21 mouse cellular contexts compared by ENCODE assay signal in genomic region chr14:118039074-118039473, GRCm38 (mm10). TPM values are rescaled to one million over a fixed set of nuclear protein-coding genes. Genes with fewer than 3 reads are reported as not detected.
DNase-seq lines count a peak whose midpoint lies in the region; ATAC-seq and TF ChIP-seq lines count a peak whose summit lies in the region.
"Had no signal": no experiment of that assay in that cellular context is flagged by ENCODE, and none has a peak within 500 bp of the region (broad histone marks: within the 10 kb centered on the region; RNA-seq: fewer than 3 reads in every experiment).

No protein-coding gene starts in this region.

- no peaks in the 10 kb centered on the region for H3K4me1 ChIP-seq in stomach, postnatal 0 days (replicated peaks; ENCODE audit: control insufficient read depth, insufficient read depth)
- H3K4me1 ChIP-seq: embryonic facial prominence, embryonic 12.5 days; liver, embryonic 12.5 days; neural tube, embryonic 15.5 days had no signal

- H3K4me2 ChIP-seq in stomach, postnatal 0 days (replicated peaks; ENCODE audit: low read depth), result no peak overlapping the region
- H3K4me2 ChIP-seq: embryonic facial prominence, embryonic 12.5 days; liver, embryonic 12.5 days; neural tube, embryonic 15.5 days had no signal

- ATAC-seq in stomach, postnatal 0 days (ENCODE audit: low FRiP score, low TSS enrichment), result no peak
- ATAC-seq: hindbrain, postnatal 0 days; liver, embryonic 12.5 days had no signal

- no peak overlapping the region for H3K27ac ChIP-seq in stomach, postnatal 0 days (replicated peaks)
- H3K27ac ChIP-seq: embryonic facial prominence, embryonic 12.5 days; hindbrain, postnatal 0 days; liver, embryonic 12.5 days; neural tube, embryonic 15.5 days had no signal

- peak; percentile 40 for TF ChIP-seq CTCF in stomach, postnatal 0 days (IDR thresholded peaks at IDR 0.05; ENCODE audit: low read depth)

- no peak overlapping the region for H3K9ac ChIP-seq in stomach, postnatal 0 days (ENCODE audit: low read length)
- H3K9ac ChIP-seq: embryonic facial prominence, embryonic 12.5 days; liver, embryonic 12.5 days; neural tube, embryonic 15.5 days had no signal

- H3K9me3 ChIP-seq in stomach, postnatal 0 days (ENCODE audit: control insufficient read depth, low read length), result no peaks in the 10 kb centered on the region
- H3K9me3 ChIP-seq: embryonic facial prominence, embryonic 12.5 days; liver, embryonic 12.5 days; neural tube, embryonic 15.5 days had no signal

- 53% methylated on average over 3 of the region's 3 CpGs for WGBS in stomach, postnatal 0 days

- H3K27me3 ChIP-seq in stomach, postnatal 0 days (ENCODE audit: control insufficient read depth, insufficient read depth, low read length), result no peaks in the 10 kb centered on the region
- H3K27me3 ChIP-seq: embryonic facial prominence, embryonic 12.5 days; liver, embryonic 12.5 days; neural tube, embryonic 15.5 days had no signal

- no peak for TF ChIP-seq EP300 in stomach, postnatal 0 days (optimal IDR thresholded peaks at IDR 0.05)

- no peak overlapping the region for H3K4me3 ChIP-seq in stomach, postnatal 0 days (ENCODE audit: low read depth, low read length)
- H3K4me3 ChIP-seq: embryonic facial prominence, embryonic 12.5 days; liver, embryonic 12.5 days; myocyte; neural tube, embryonic 15.5 days had no signal

- peak; percentile 10 for DNase-seq in adrenal gland, adult 8-10 months
- no peak for DNase-seq in adrenal gland, postnatal 10 days
- peak; percentile 9 for DNase-seq in heart, adult 8-10 months (ENCODE audit: low spot score)
- no peak for DNase-seq in heart, postnatal 4 days
- DNase-seq in urinary bladder, postnatal 14 days (ENCODE audit: low spot score), result peak; percentile 11
- no peak for DNase-seq in urinary bladder, postnatal 4 days (ENCODE audit: low spot score in 2 of 2)
- no peak for DNase-seq in stomach, postnatal 0 days (ENCODE audit: low spot score)
- DNase-seq in left cerebral cortex, adult 9 months (ENCODE audit: low spot score in 2 of 2), result no peak
- DNase-seq: adrenal gland, postnatal 25 days; cerebellum, adult 8-10 months; gastrocnemius, postnatal 14 days; kidney, adult 9 months; kidney, postnatal 4 days; midbrain, embryonic 14.5 days; retina, postnatal 1 day; thymus, adult 2 months had no signal

- H3K36me3 ChIP-seq in stomach, postnatal 0 days (ENCODE audit: control insufficient read depth, insufficient read depth, low read length), result no peaks in the 10 kb centered on the region
- H3K36me3 ChIP-seq: embryonic facial prominence, embryonic 12.5 days; liver, embryonic 12.5 days; neural tube, embryonic 15.5 days had no signal

RNA-seq across cellular contexts. Expression of gene Dct, which starts 13.0 kb away (rescaled TPM):
- under 1 TPM in 1 of 4 experiments, not detected in 3; 0.35 TPM for total RNA-seq in adrenal gland, adult 8-10 months (2022)
- total RNA-seq in adrenal gland, postnatal 10 days (2021), result not detected
- total RNA-seq in heart, adult 8-10 months (2022), result 1 to 10 TPM; 1.2 to 6.4 (median 3.5) TPM
- total RNA-seq in heart, postnatal 4 days (2021), result 1 to 10 TPM; 5.0 to 6.0 TPM
- polyA plus RNA-seq in stomach, postnatal 0 days (2015; fragmentation: Nextera tagmentation; extraction: Ambion mirVana), result 0.27 and 0.41 TPM in 2 replicates

Comparison
In these comparisons a context has a peak if more than half of its experiments do, and no peak if none do; other contexts are left out.
1. DNase-seq: peak in adrenal gland, adult 8-10 months (single experiment), heart, adult 8-10 months (single experiment) and urinary bladder, postnatal 14 days (single experiment); none in adrenal gland, postnatal 10 days (single experiment), heart, postnatal 4 days (single experiment), urinary bladder, postnatal 4 days (0 of 2), stomach, postnatal 0 days (single experiment) and left cerebral cortex, adult 9 months (0 of 2).